Mouse (Mus musculus) E14TG2a.4 (cell line): Measurements from ENCODE around the gene Sacm1l.

ENCODE experiments used
- CTCF ChIP-seq: conservative IDR thresholded peaks from 2 replicates; pipeline ENCODE4 v1.5.1; 2014; ENCODE audit warnings: low read length
- POU5F1 ChIP-seq: IDR thresholded peaks from 2 replicates; pipeline ENCODE4 v1.6.1; 2014; ENCODE audit warnings: low read length, borderline replicate concordance

GRCm38 (mm10) chr9:123530158-123530475 lies 558 bp downstream of the Sacm1l start:
- no peak for TF ChIP-seq CTCF
- TF ChIP-seq POU5F1 = no peak
